Mouse (Mus musculus) ZHBTc4 (cell line): ENCODE measurements around the gene Siva1.

Source experiments
- DNase-seq: peaks from one replicate; pipeline ENCODE4 v3.0.0-alpha.2; 2011; ENCODE audit warnings: low read depth, low spot score

Siva1 gene

DNA sequence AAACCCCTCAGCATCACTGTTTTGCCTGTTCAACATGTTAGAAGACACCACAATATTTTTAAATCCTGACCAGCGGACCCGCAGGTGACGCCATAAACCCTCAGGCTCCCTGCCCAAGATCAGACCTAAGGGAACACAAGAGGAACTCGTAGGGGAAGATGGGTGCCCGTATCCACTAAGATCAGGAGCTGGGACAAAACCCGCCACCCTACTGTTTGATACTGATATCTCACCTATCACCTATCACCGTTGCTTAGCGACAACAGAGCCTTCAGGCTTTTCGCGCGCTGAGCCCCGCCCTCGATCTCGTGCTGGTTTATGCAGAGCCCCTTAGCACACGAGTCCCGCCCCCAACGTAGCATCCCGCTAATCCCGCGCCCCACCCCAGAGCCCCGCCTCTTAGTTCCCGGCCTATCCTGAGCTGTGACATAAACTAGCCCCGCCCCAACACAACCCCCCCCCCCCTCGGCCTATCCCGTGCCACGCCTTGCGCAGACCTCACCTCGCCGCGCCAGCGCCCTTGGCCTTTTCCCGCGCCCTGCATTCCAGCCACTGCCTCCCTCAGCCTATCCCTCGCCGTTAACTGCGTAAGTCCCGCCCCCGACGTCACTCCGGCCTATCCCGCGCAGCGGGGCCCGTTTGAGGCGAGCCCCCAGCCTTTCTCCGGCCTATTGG is at the start of gene Siva1:
Gene Siva1, plus strand, starts transcription at position 500 of the 675 bp plus-strand sequence.
- DNase-seq = peak; percentile 100

DNA sequence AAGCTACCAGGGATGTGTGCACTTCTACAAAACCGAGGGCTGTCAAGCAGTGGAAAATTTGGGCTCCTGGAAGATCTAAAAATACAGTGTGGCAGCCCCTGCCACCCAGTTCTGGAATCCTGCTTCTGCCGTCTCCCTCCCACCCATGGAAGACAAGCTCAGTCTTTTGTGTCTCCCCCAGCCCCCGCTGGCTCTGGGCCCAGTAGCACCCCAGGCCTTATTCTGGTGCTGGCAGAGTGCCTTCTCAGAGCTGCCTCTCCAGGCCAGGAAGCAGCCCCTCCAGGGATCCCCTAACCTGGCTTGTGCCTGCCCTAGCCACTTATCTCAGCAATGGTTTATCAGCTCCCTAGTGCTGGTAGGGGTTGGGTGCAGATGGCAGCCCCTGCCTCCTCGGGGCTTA is 49.5 kb upstream of the Siva1 start:
- DNase-seq = no peak

GRCm38 (mm10) chr12:112595626-112596025 is 48.9 kb upstream of the Siva1 start:
- no peak for DNase-seq

GRCm38 (mm10) chr12:112596454-112596853 is 48.0 kb upstream of the Siva1 start:
- DNase-seq = no peak

GRCm38 (mm10) chr12:112596891-112597500 is 47.5 kb upstream of the Siva1 start:
- no peak for DNase-seq

DNA sequence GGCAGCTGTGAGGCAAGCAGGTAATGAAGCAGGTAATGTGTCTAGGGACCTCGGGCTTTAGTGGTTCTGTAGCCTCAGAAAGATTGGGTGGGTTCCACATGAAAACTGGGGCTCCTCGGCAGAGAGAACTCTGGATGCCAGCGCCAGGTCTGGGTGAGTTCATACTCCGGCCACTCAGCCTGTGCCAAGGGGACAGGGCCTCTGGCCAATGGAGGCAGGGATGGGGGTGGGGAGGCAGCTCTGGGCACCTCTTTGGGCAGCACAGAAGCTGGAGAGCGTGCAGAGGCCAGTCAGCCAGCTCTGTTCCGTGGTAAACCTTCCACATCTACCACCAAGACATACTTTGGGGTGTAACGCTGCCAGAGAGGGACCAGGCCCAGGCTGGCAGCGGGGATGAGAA is 46.9 kb upstream of the Siva1 start:
- no peak for DNase-seq

- peak; percentile 46 for DNase-seq
Observed at GRCm38 (mm10) chr12:112599198-112599597, 45.3 kb upstream of the Siva1 start.

GRCm38 (mm10) chr12:112599942-112600611 is 44.4 kb upstream of the Siva1 start:
- peak; percentile 60 for DNase-seq

DNA sequence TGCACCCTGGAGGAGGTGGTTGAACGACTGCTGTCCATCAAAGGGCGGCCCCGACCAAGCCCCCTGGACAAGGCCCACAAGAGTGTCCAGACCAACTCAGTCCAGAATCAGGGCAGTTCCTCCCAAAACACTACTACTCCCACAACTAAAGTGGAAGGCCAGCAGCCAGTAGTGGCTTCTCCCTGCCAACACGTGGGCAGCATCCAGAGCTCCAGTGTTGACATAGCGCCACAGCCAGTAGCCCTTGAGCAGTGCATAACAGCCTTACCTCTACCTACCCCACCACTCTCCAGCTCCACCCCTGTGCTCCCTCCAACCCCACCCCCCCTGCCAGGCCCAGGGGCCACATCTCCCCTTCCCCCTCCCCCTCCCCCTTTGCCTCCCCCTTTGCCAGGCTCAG is 40.5 kb upstream of the Siva1 start:
- no peak for DNase-seq

- peak; percentile 74 for DNase-seq
Observed at GRCm38 (mm10) chr12:112604709-112605649, 39.5 kb upstream of the Siva1 start.

DNA sequence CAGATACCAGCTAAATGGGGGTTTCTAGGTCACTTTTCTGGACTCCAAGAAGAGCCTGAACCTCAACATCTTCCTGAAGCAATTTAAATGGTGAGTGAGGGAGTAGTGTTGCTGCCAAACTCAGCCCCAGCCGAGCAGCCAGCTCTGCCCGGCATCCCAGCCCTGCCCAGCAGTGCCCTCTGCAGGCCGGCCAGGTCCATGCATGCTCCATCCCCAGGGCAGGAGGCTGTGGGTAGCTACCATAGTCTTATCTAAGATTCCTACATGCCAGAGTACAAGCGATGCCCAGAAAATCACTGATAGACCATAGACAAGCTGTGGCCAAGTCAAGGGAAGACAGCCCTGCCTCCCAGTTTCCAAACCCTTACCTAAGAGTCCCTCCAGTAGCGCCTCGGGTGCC is 38.7 kb upstream of the Siva1 start:
- DNase-seq = peak; percentile 76

DNA sequence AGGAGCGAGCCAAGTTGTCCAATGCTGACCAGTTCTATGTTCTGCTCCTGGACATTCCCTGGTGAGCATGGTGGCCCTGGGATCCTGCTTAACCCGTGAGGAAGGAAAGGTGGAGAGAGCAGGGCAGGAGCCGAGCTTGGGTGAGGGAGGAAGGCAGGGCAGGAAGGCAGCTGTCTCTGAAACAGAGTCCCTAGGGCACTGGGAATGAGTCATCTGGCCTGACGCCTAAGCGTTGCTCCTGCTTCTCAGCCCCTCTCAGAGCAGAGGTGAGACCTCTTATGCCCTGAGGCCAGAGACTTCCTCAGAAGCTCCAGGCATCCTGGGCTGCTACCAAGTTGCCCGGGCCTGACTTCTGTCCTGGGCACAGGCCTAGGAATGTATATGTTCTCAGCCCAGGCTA is 37.5 kb upstream of the Siva1 start:
- DNase-seq = no peak

GRCm38 (mm10) chr12:112609031-112609430 is 35.4 kb upstream of the Siva1 start:
- no peak for DNase-seq

- no peak for DNase-seq
Observed at GRCm38 (mm10) chr12:112616668-112617067, 27.8 kb upstream of the Siva1 start.

DNA sequence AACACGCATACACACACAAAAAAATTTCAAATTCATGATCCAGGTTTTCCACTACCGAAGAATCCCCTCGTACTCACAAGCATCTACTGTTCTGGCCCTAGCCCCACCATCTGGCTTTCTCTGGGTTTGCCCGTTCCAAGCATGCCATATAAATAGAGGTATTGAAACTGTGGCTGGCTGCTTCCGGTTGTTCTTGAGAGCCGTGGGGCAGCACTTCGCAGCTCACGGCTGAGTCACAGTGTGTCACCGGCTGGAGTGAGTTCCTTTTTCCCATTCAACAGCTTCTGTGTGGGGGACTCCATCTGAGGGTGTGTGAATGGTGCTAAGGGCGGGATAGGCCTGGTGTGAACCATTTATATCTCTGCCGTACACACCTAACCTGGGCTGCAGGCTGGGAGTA is 27.3 kb upstream of the Siva1 start:
- no peak for DNase-seq

- peak; percentile 89 for DNase-seq
Observed at GRCm38 (mm10) chr12:112617898-112618380, 26.5 kb upstream of the Siva1 start.

GRCm38 (mm10) chr12:112618981-112619685 is 25.3 kb upstream of the Siva1 start:
- no peak for DNase-seq

GRCm38 (mm10) chr12:112619686-112620353 is 24.7 kb upstream of the Siva1 start, which contains the start of gene Adssl1:
Gene Adssl1, plus strand, starts transcription at chr12:112620045.
- peak; percentile 78 for DNase-seq

DNA sequence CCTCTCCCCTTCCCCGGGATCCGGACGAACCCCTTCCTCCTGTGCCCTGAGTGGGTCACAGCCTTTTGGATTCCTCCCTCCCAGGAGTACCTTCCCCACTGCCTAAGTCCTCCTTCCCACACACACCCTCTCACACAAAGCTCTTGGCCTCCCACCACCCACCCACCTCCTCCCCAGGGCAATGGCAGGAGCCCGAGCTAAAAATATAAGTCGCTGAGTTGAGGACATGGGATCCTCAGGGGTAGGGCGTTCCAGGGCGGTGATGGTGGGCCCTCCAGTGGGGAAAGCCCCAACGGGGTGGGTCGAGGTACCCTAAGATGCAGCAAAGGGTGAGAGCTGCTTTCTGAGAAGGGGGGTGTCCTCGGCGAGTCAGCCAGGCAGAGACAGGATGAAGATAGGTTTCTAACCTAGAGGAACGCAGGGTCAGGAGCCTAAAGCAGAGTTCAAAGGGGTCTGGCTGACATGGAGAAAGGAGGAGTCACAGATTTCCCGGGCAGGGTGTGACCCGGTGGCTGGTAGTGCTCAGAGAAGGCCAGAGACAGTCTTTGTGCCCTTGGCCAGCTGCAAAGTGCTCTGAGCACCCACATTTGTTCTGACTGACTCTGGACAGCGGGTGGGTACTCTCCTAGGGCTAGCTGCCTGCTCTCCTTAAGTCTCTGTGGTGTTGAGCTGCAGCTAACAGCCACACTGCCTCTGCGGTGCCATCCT is 24.0 kb upstream of the Siva1 start:
- no peak for DNase-seq

DNA sequence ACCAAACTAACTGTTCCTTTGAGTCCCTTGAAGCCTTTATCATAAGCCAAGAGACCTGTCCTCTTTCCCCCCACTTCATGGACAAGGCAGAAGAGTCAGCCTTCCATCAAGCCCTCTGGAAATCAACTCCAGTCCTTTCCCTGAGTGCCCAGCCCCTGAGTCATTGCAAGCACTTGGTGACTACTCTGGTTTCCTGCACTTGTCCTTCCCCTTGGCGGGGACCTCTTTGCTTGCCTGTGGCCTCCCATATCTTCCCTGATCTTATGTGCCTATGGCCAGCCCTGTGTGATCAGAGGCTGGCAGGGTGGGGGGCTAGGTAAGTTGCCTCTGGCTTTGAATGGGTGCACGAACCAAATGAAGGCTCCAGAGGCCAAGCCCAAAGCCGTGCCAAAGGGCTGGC is 22.6 kb upstream of the Siva1 start:
- DNase-seq = no peak
